Mouse (Mus musculus): ENCODE measurements at regions not wholly inside any gene's neighbourhood (a gene's known extent, or its start where the extent isn't known, plus 50 kb on each side); places are given as distances from the start of the nearest gene placed in this dataset.

GRCm38 (mm10) chr3:42039632-42040031, 297.2 kb downstream of the D3Ertd751e start:
- H3K27me3 ChIP-seq: peaks cover 17% of the 10 kb centered on the region
- CTCF ChIA-PET: no interaction called here
- in situ Hi-C loops (cut with MboI; ENCODE audit: low pct_unique_long_range_greater_than_20kb): no loop called here
- POLR2A ChIA-PET: no interaction called here
- DNase-seq (ENCODE audit: low read depth, low spot score) (no peak), ATAC-seq (no peak)
- no peak for TF ChIP-seq CTCF (IDR thresholded peaks at IDR 0.05)

GRCm38 (mm10) chr3:42040270-42040812, 297.9 kb downstream of the D3Ertd751e start:
- DNase-seq (ENCODE audit: low read depth, low spot score): no peak
- no peak for TF ChIP-seq CTCF (IDR thresholded peaks at IDR 0.05)
- POLR2A ChIA-PET: no interaction called here
- CTCF ChIA-PET: no interaction called here
- peaks cover 13% of the 10 kb centered on the region for H3K27me3 ChIP-seq
- ATAC-seq: no peak
- in situ Hi-C loops (cut with MboI; ENCODE audit: low pct_unique_long_range_greater_than_20kb): no loop called here

GRCm38 (mm10) chr3:42040959-42041358, 298.5 kb downstream of the D3Ertd751e start:
- no peak for TF ChIP-seq CTCF (IDR thresholded peaks at IDR 0.05)
- ChIA-PET POLR2A (no interaction called here), CTCF (no interaction called here)
- H3K27me3 ChIP-seq: peaks cover 8% of the 10 kb centered on the region
- DNase-seq (ENCODE audit: low read depth, low spot score): no peak
- in situ Hi-C loops (cut with MboI; ENCODE audit: low pct_unique_long_range_greater_than_20kb): no loop called here
- no peak for ATAC-seq

GRCm38 (mm10) chr3:42057286-42057868, 315.0 kb downstream of the D3Ertd751e start:
- no peak for TF ChIP-seq CTCF (IDR thresholded peaks at IDR 0.05)
- ATAC-seq (no peak), DNase-seq (ENCODE audit: low read depth, low spot score) (no peak)
- H3K27me3 ChIP-seq: peaks cover 27% of the 10 kb centered on the region
- in situ Hi-C loops (cut with MboI; ENCODE audit: low pct_unique_long_range_greater_than_20kb): no loop called here
- POLR2A ChIA-PET: interaction anchor here (0.9 kb wide), 1 partner anchor 10 kb away, joined by 3 read pairs; no protein-coding TSS in a partner anchor
- CTCF ChIA-PET: interaction anchor here (2.1 kb wide), 1 partner anchor 17 kb away, joined by 7 read pairs; no protein-coding TSS in a partner anchor

- no peak for TF ChIP-seq CTCF (IDR thresholded peaks at IDR 0.05)
- ChIA-PET CTCF (interaction anchor here (1.7 kb wide), 1 partner anchor 10 kb away, joined by 9 read pairs; no protein-coding TSS in a partner anchor), POLR2A (no interaction called here)
- in situ Hi-C loops (cut with MboI; ENCODE audit: low pct_unique_long_range_greater_than_20kb): no loop called here
- ATAC-seq: no peak
- H3K27me3 ChIP-seq: peaks cover 12% of the 10 kb centered on the region
- no peak for DNase-seq (ENCODE audit: low read depth, low spot score)
Observed at GRCm38 (mm10) chr3:42065093-42065935, 322.9 kb downstream of the D3Ertd751e start.

GRCm38 (mm10) chr3:42065962-42066361, 323.6 kb downstream of the D3Ertd751e start:
- CTCF ChIA-PET: interaction anchor here (1.7 kb wide), 2 partner anchors 9 to 19 kb away, joined by 6 to 9 read pairs; no protein-coding TSS in a partner anchor
- POLR2A ChIA-PET: no interaction called here
- TF ChIP-seq CTCF (IDR thresholded peaks at IDR 0.05): no peak
- peaks cover 15% of the 10 kb centered on the region for H3K27me3 ChIP-seq
- in situ Hi-C loops (cut with MboI; ENCODE audit: low pct_unique_long_range_greater_than_20kb): no loop called here
- no peak for ATAC-seq
- DNase-seq (ENCODE audit: low read depth, low spot score): no peak

- H3K27me3 ChIP-seq: peaks cover 19% of the 10 kb centered on the region
- in situ Hi-C loops (cut with MboI; ENCODE audit: low pct_unique_long_range_greater_than_20kb): no loop called here
- CTCF ChIA-PET: interaction anchor here (1.0 to 1.7 kb wide), 2 partner anchors 8 to 18 kb away, joined by 3 to 6 read pairs; no protein-coding TSS in a partner anchor
- POLR2A ChIA-PET: interaction anchor here (1.1 kb wide), 1 partner anchor 10 kb away, joined by 3 read pairs; no protein-coding TSS in a partner anchor
- DNase-seq (ENCODE audit: low read depth, low spot score): no peak
- TF ChIP-seq CTCF (IDR thresholded peaks at IDR 0.05): no peak
- ATAC-seq: no peak
Observed at GRCm38 (mm10) chr3:42067036-42067435, 324.6 kb downstream of the D3Ertd751e start.

- H3K27me3 ChIP-seq: peaks cover 23% of the 10 kb centered on the region
- in situ Hi-C loops (cut with MboI; ENCODE audit: low pct_unique_long_range_greater_than_20kb): no loop called here
- ATAC-seq (no peak), DNase-seq (ENCODE audit: low read depth, low spot score) (no peak)
- ChIA-PET POLR2A (interaction anchor here (0.7 kb wide), 1 partner anchor 527 kb away, joined by 7 read pairs; no protein-coding TSS in a partner anchor), CTCF (interaction anchor here (1.0 to 2.3 kb wide), 9 partner anchors 8 to 302 kb away, joined by 3 to 9 read pairs (median 4); no protein-coding TSS in a partner anchor)
- peak; percentile 63 for TF ChIP-seq CTCF (IDR thresholded peaks at IDR 0.05)
Observed at GRCm38 (mm10) chr3:42074532-42075287, 332.3 kb downstream of the D3Ertd751e start.

GRCm38 (mm10) chr3:42110976-42111847, 368.8 kb downstream of the D3Ertd751e start:
- ATAC-seq (peak; percentile 86), DNase-seq (ENCODE audit: low read depth, low spot score) (no peak)
- POLR2A ChIA-PET: no interaction called here
- CTCF ChIA-PET: interaction anchor here (0.9 kb wide), 1 partner anchor 18 kb away, joined by 3 read pairs; no protein-coding TSS in a partner anchor
- TF ChIP-seq CTCF (IDR thresholded peaks at IDR 0.05): peak; percentile 79
- H3K27me3 ChIP-seq: peaks cover 15% of the 10 kb centered on the region
- in situ Hi-C loops (cut with MboI; ENCODE audit: low pct_unique_long_range_greater_than_20kb): no loop called here
